Mouse (Mus musculus): ENCODE data around the gene Cic.

DNA sequence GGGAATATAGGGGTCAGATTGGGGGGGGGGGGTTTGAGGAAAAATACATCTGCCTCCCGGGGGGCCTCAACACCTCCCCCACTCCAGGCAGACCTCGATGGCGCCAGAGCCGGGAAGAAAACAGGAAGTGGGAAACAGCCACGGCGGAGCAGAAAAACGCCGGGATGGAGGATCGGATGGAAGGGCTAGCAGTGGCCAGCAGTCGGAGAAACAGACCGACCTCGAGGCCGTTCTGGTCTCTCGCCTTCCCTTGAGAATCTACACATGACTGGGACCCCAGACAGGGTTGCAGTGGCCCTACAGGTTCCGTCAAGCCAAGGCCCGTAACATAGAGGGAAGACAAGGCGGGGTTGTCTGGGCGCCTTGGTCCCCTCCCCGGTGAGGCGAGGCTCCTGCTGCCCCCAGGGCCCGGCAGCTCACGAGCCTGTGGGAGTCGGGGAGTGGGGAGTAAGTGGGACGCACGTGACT, 18.6 kb upstream of the Cic start:
- TF ChIP-seq CTCF (IDR thresholded peaks at IDR 0.05; ENCODE audit: borderline replicate concordance, insufficient read depth, low read depth, low read length) (no peak), POLR2A (IDR thresholded peaks at IDR 0.05; ENCODE audit: borderline replicate concordance, insufficient read depth, low read length) (peak; percentile 16; the same call in 1 of the 2 replicates)

Data from cerebellum, adult 2 months (tissue).